Mouse (Mus musculus) G1E (cell line): ENCODE results near the gene Hsd3b7. TPM values are rescaled to one million over a fixed set of nuclear protein-coding genes. Genes with fewer than 3 reads are reported as not detected.

Experiments
- ATAC-seq: 2 replicates; pipeline ENCODE4 v1.8.0; 2016; ENCODE audit warnings: mild to moderate bottlenecking; ENCODE audit not compliant: insufficient number of reproducible peaks, poor library complexity, low FRiP score, severe bottlenecking; ENCODE audit errors: extremely low read depth
- DNase-seq: peaks from one replicate; pipeline ENCODE4 v3.0.0; 2012; ENCODE audit warnings: low spot score
- H3K27me3 ChIP-seq: 2 replicates; pipeline ENCODE4 v1.6.1; 2012; ENCODE audit warnings: mild to moderate bottlenecking, low read length, inconsistent platforms; ENCODE audit not compliant: insufficient read depth
- H3K36me3 ChIP-seq: replicated peaks from 2 replicates; pipeline ENCODE3; 2012; ENCODE audit warnings: mild to moderate bottlenecking, inconsistent platforms
- H3K4me1 ChIP-seq: 2 replicates; pipeline ENCODE4 v1.6.1; 2012; ENCODE audit warnings: low read depth, low read length, inconsistent platforms, mixed read lengths; ENCODE audit not compliant: insufficient read depth
- H3K4me3 ChIP-seq: 2 replicates; pipeline ENCODE4 v1.5.1; 2012; ENCODE audit warnings: low read depth, mild to moderate bottlenecking, inconsistent platforms, low read length, moderate library complexity, mixed read lengths
- H3K9me3 ChIP-seq: replicated peaks from 2 replicates; pipeline ENCODE4 v1.6.1; 2012; ENCODE audit warnings: inconsistent platforms
- CTCF ChIP-seq: IDR thresholded peaks from 2 replicates; pipeline ENCODE4 v1.5.1; 2012; ENCODE audit warnings: low read depth, low read length, inconsistent platforms, mixed read lengths
- GATA1 ChIP-seq: IDR thresholded peaks from 2 replicates; pipeline ENCODE4 v1.6.1; 2012; ENCODE audit warnings: borderline replicate concordance, low read length, inconsistent platforms, mixed read lengths
- GATA2 ChIP-seq: IDR thresholded peaks from 2 replicates; pipeline ENCODE4 v1.6.1; 2012; ENCODE audit warnings: low read depth, low read length, inconsistent platforms, borderline replicate concordance
- POLR2AphosphoS5 ChIP-seq: IDR thresholded peaks from 2 replicates; pipeline ENCODE4 v1.6.1; 2012; ENCODE audit warnings: low read depth, low read length, inconsistent platforms; ENCODE audit not compliant: insufficient replicate concordance
- TAL1 ChIP-seq: conservative IDR thresholded peaks from 2 replicates; pipeline ENCODE4 v1.6.1; 2012; ENCODE audit warnings: low read depth, low read length, inconsistent platforms, mixed read lengths
- polyA plus RNA-seq: library from polyadenylated mRNA; stranded (reverse); fragments of >175 nt; gene quantifications from 2 replicates; pipeline ENCODE4 v1.2.3, GENCODE M21; 2012
- total RNA-seq, 2 experiments: library from RNA; stranded (forward) in 1 of 2; stranded (reverse) in 1 of 2; fragments of 200-1000 nt in 1 of 2; fragments of >200 nt in 1 of 2; fragmentation: Nextera tagmentation in 1 of 2; gene quantifications; 2 replicates each; pipeline ENCODE4 v1.2.3; 2014 to 2017

The Hsd3b7 gene
- total and polyA plus RNA-seq, 3 experiments = 17.2 to 42.3 (median 19.7) TPM

DNA sequence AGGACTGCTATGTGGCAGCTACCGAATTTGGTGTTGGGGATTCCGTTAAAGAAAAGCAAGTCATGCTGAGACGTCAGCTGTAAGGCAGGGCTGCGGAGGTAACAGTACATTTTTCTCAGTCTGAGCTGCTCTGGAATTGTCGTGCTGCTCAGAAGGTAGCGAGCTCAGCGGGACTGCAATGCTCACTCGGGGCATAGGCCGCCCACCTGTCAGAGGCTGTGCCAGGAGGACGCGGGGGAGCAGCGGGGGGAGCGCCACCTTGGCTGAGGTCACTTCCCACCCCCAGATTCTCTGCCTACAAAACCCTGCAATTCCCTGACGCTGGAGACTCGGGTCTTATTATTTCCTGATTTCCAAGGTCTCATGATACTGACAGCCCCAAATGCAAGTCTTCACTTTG lies 40.5 kb downstream of the Hsd3b7 start:
- ATAC-seq (no peak), DNase-seq (no peak)
- no peak for TF ChIP-seq GATA2
- no peak for TF ChIP-seq TAL1
- peaks cover 23% of the 10 kb centered on the region for H3K4me1 ChIP-seq
- peaks cover 3% of the 10 kb centered on the region; the same call in 1 of the 2 replicates for H3K9me3 ChIP-seq
- peak overlapping the region; percentile 85; the same call in 1 of the 2 replicates for H3K4me3 ChIP-seq
- peaks cover 3% of the 10 kb centered on the region; the same call in 1 of the 2 replicates for H3K27me3 ChIP-seq
- peaks cover 28% of the 10 kb centered on the region for H3K36me3 ChIP-seq

DNA sequence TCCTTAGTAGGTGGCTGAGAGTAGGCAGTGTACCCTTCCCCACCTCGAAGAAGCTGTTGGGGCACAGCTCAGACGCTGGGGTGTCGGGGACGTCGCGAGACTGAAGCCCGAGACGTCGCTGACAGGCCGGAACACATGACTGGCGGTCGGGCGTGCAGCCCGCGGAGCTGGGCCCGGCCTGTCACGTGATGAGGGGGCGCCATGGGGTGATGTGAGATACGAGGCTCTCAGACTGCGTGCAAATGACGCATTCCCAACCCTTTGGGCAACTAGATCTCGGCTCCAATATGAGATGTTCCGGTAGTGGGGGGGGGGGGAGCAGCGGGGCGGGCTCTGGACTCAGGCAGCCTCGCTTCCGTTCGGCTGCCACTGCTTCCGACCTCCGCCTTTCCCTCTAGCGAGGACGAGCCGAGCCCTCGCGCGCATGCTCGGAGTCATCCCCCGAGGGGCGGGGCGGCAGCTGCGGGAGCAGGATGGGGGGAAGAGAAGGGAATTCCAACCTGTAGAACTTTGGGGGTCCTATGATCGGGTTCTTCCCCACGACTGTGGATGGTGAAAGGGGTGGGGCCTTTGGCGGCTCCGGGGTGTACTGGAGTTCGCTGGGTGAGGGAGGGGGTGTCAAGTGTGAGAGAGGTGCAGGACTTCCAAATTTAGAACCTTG lies 41.1 kb downstream of the Hsd3b7 start:
- H3K4me1 ChIP-seq = peaks cover 23% of the 10 kb centered on the region
- TF ChIP-seq TAL1 (no peak), CTCF (no peak), GATA2 (no peak), POLR2AphosphoS5 (no peak), GATA1 (no peak)

DNA sequence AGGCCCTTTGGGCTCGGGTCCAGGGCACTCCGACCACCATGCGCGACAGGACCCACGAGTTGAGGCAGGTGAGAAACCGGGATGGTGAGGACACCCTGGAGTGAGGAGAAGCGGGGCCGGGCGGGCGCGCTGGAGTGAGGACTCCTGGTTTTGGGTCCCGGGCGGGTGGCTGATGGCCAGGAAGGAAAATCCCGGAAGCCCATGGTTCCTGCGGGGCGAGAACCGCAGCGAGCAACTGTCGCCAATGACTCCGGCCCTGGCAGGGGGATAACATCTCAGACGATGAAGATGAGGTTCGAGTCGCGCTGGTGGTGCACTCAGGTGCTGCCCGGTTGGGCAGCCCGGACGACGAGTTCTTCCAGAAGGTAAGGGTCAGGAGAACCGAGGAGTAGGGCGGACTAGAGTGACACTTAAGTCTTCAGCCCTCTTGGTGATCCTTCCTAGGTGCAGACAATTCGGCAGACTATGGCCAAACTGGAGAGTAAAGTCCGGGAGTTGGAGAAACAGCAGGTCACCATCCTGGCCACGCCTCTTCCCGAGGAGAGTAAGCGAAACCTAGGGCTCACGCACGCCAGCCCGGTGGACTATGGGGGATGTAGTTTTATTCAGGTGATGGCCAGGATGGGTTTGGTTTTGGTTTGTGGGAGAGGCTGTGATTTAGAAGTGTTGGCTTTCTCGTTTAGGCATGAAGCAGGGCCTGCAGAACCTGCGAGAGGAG lies 41.8 kb downstream of the Hsd3b7 start:
- peak overlapping the region; percentile 85 for H3K4me3 ChIP-seq
- H3K27me3 ChIP-seq = peaks cover 2% of the 10 kb centered on the region; the same call in 1 of the 2 replicates
- DNase-seq (peak; percentile 83), ATAC-seq (peak; percentile 64)
- H3K36me3 ChIP-seq = peaks cover 40% of the 10 kb centered on the region
- H3K4me1 ChIP-seq = peaks cover 23% of the 10 kb centered on the region
- no peak for TF ChIP-seq POLR2AphosphoS5
- TF ChIP-seq CTCF = no peak
- no peak for TF ChIP-seq TAL1
- TF ChIP-seq GATA1 = no peak
- TF ChIP-seq GATA2 = no peak
- H3K9me3 ChIP-seq = peaks cover 3% of the 10 kb centered on the region; the same call in 1 of the 2 replicates

More for the DNA sequence above, 41.1 kb downstream of the Hsd3b7 start:
- H3K4me3 ChIP-seq = peak overlapping the region; percentile 85
- ATAC-seq (peak; percentile 74), DNase-seq (peak; percentile 92)
- peaks cover 33% of the 10 kb centered on the region for H3K36me3 ChIP-seq
- H3K27me3 ChIP-seq = peaks cover 2% of the 10 kb centered on the region; the same call in 1 of the 2 replicates
- H3K9me3 ChIP-seq = peaks cover 3% of the 10 kb centered on the region; the same call in 1 of the 2 replicates

DNA sequence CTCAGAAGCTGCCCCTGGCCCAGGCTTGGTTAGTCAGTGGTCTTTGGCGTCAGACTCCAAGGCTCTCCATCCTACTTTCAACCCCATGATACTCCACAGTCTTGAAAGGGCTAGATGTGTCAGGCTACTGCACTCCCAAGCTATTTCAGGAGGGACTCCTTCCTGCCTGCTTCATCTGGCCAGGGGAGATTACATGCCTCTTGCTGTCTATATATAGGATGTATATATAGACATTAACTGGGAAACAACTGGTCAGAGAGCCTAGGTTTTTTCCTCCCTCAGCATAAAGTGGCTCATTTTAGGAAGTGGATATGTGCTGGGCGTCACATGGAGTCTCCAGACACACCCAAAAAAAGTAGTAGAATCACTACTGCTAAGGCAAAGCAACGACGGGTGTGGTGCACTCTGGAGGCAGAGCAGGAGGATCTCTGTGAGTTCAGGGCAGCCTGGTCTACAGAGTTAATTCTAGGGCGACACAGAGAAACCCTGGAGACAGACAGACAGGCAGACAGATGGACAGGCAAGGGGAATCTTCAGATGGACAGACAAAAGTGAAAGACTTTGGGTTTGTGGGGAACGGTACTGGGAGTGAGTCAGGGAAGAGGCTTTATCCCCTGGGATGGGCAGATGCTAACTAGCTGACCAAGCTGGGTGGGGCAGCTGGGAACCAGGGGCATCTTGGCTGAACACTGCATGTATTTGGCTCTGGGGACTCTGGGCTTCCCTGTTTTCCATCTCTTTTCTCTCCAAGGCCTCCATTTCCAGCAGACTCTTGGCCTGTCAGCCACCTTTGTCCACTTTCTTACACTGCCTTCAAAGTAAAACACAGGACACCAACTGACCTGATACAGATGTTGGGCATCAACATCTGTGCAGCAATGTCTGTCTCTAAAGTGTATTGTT lies 49.8 kb downstream of the Hsd3b7 start:
- Histone ChIP-seq H3K27me3 (peaks cover 6% of the 10 kb centered on the region; the same call in 1 of the 2 replicates), H3K9me3 (no peaks in the 10 kb centered on the region), H3K36me3 (peaks cover 48% of the 10 kb centered on the region), H3K4me1 (peaks cover 13% of the 10 kb centered on the region), H3K4me3 (no peak overlapping the region)
- TF ChIP-seq POLR2AphosphoS5 (no peak), GATA2 (no peak), CTCF (no peak), GATA1 (no peak), TAL1 (no peak)
- no peak for DNase-seq
- ATAC-seq = no peak

DNA sequence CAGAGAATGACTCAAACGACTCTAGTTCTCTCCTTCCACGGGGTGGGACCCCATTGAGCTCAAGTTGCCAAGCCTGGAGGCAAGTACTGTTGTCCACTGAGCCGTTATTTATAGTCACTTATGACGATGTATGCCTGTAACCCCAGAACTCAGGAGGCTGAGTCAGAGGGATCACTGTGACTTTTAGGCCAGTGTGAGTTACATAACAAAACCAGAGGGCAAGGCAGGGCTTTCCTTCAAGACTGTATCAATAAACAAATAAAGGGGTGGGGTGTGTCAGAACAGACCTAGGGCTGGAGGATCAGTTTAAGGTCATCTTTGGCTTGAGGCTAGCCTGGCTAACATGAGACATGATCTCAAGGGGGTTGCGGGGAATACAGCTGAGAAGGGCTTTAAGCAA lies 50.5 kb downstream of the Hsd3b7 start:
- Histone ChIP-seq H3K4me3 (no peak overlapping the region), H3K36me3 (peaks cover 41% of the 10 kb centered on the region)
- TF ChIP-seq CTCF (no peak), POLR2AphosphoS5 (no peak), GATA2 (no peak), GATA1 (no peak), TAL1 (no peak)

More for the DNA sequence above, 50.5 kb downstream of the Hsd3b7 start:
- H3K4me1 ChIP-seq = peaks cover 13% of the 10 kb centered on the region
- DNase-seq (no peak), ATAC-seq (no peak)
- no peaks in the 10 kb centered on the region for H3K9me3 ChIP-seq
- H3K27me3 ChIP-seq = peaks cover 8% of the 10 kb centered on the region; the same call in 1 of the 2 replicates

Other genes with a start within 250 kb of the Hsd3b7 start
Only the 20 nearest of the 26 such genes appear.
- gene Zfp629, start 184.8 kb upstream of the Hsd3b7 start, total RNA-seq (2014; fragmentation: Nextera tagmentation) = 11.3 and 11.8 TPM in 2 replicates
- gene Zfp629, start 184.8 kb upstream of the Hsd3b7 start, total RNA-seq (2017) = 8.7 and 9.0 TPM in 2 replicates
- gene Zfp629, start 184.8 kb upstream of the Hsd3b7 start, polyA plus RNA-seq = 23.2 and 24.3 TPM in 2 replicates
- 18.1 and 38.7 TPM in 2 replicates for gene Bcl7c, start 91.7 kb upstream of the Hsd3b7 start, total RNA-seq (2014; fragmentation: Nextera tagmentation)
- gene Bcl7c, start 91.7 kb upstream of the Hsd3b7 start, total RNA-seq (2017) = 28.2 and 36.8 TPM in 2 replicates
- 330 and 397 TPM in 2 replicates for gene Bcl7c, start 91.7 kb upstream of the Hsd3b7 start, polyA plus RNA-seq
- 5.3 and 9.6 TPM in 2 replicates for gene Ctf1, start 87.9 kb upstream of the Hsd3b7 start, total RNA-seq (2014; fragmentation: Nextera tagmentation)
- 0.41 and 2.3 TPM in 2 replicates for gene Ctf1, start 87.9 kb upstream of the Hsd3b7 start, total RNA-seq (2017)
- gene Ctf1, start 87.9 kb upstream of the Hsd3b7 start, polyA plus RNA-seq = 1.7 and 2.2 TPM in 2 replicates
- not detected in 2 replicates for gene Ctf2, start 68.4 kb upstream of the Hsd3b7 start, total RNA-seq (2014; fragmentation: Nextera tagmentation)
- gene Ctf2, start 68.4 kb upstream of the Hsd3b7 start, total RNA-seq (2017) = 0.16 TPM in 1 of 2 replicates, not detected in the other
- not detected in 2 replicates for gene Ctf2, start 68.4 kb upstream of the Hsd3b7 start, polyA plus RNA-seq
- 6.4 and 6.9 TPM in 2 replicates for gene Fbxl19, start 56.1 kb upstream of the Hsd3b7 start, total RNA-seq (2014; fragmentation: Nextera tagmentation)
- 15.1 and 18.8 TPM in 2 replicates for gene Fbxl19, start 56.1 kb upstream of the Hsd3b7 start, total RNA-seq (2017)
- gene Fbxl19, start 56.1 kb upstream of the Hsd3b7 start, polyA plus RNA-seq = 54.4 and 58.5 TPM in 2 replicates
- 27.4 and 27.7 TPM in 2 replicates for gene Orai3, start 30.8 kb upstream of the Hsd3b7 start, total RNA-seq (2014; fragmentation: Nextera tagmentation)
- 47.1 and 53.8 TPM in 2 replicates for gene Orai3, start 30.8 kb upstream of the Hsd3b7 start, total RNA-seq (2017)
- gene Orai3, start 30.8 kb upstream of the Hsd3b7 start, polyA plus RNA-seq = 30.2 and 43.1 TPM in 2 replicates
- gene Setd1a, start 23.9 kb upstream of the Hsd3b7 start, total RNA-seq (2014; fragmentation: Nextera tagmentation) = 104 and 115 TPM in 2 replicates
- gene Setd1a, start 23.9 kb upstream of the Hsd3b7 start, total RNA-seq (2017) = 9.1 and 10.0 TPM in 2 replicates
- gene Setd1a, start 23.9 kb upstream of the Hsd3b7 start, polyA plus RNA-seq = 103 and 118 TPM in 2 replicates
- gene Gm49388, start 15.0 kb upstream of the Hsd3b7 start, total RNA-seq (2014; fragmentation: Nextera tagmentation) = 4.7 and 8.4 TPM in 2 replicates
- gene Gm49388, start 15.0 kb upstream of the Hsd3b7 start, total RNA-seq (2017) = 0.23 TPM in 1 of 2 replicates, not detected in the other
- 0.12 and 1.1 TPM in 2 replicates for gene Gm49388, start 15.0 kb upstream of the Hsd3b7 start, polyA plus RNA-seq
- 26.9 and 36.0 TPM in 2 replicates for gene Stx4a, start 23.7 kb downstream of the Hsd3b7 start, total RNA-seq (2014; fragmentation: Nextera tagmentation)
- gene Stx4a, start 23.7 kb downstream of the Hsd3b7 start, total RNA-seq (2017) = 46.1 and 55.7 TPM in 2 replicates
- 64.9 and 69.9 TPM in 2 replicates for gene Stx4a, start 23.7 kb downstream of the Hsd3b7 start, polyA plus RNA-seq
- 0.15 and 0.24 TPM in 2 replicates for gene Stx1b, start 23.9 kb downstream of the Hsd3b7 start, total RNA-seq (2014; fragmentation: Nextera tagmentation)
- gene Stx1b, start 23.9 kb downstream of the Hsd3b7 start, total RNA-seq (2017) = 0.06 and 0.16 TPM in 2 replicates
- gene Stx1b, start 23.9 kb downstream of the Hsd3b7 start, polyA plus RNA-seq = 0.02 and 0.10 TPM in 2 replicates
- 46.8 and 58.5 TPM in 2 replicates for gene Zfp646, start 75.6 kb downstream of the Hsd3b7 start, total RNA-seq (2014; fragmentation: Nextera tagmentation)
- gene Zfp646, start 75.6 kb downstream of the Hsd3b7 start, total RNA-seq (2017) = 42.1 and 45.0 TPM in 2 replicates
- 27.9 and 36.7 TPM in 2 replicates for gene Zfp646, start 75.6 kb downstream of the Hsd3b7 start, polyA plus RNA-seq
- gene Zfp668, start 76.2 kb downstream of the Hsd3b7 start, total RNA-seq (2014; fragmentation: Nextera tagmentation) = 9.2 and 14.9 TPM in 2 replicates
- 4.2 and 5.7 TPM in 2 replicates for gene Zfp668, start 76.2 kb downstream of the Hsd3b7 start, total RNA-seq (2017)
- gene Zfp668, start 76.2 kb downstream of the Hsd3b7 start, polyA plus RNA-seq = 33.9 and 39.5 TPM in 2 replicates
- gene Prss53, start 90.4 kb downstream of the Hsd3b7 start, total RNA-seq (2014; fragmentation: Nextera tagmentation) = 0.58 TPM in 1 of 2 replicates, not detected in the other
- gene Prss53, start 90.4 kb downstream of the Hsd3b7 start, total RNA-seq (2017) = 0.29 and 0.38 TPM in 2 replicates
- gene Prss53, start 90.4 kb downstream of the Hsd3b7 start, polyA plus RNA-seq = 0.76 and 0.80 TPM in 2 replicates
- not detected in 2 replicates for gene Gm21974, start 94.8 kb downstream of the Hsd3b7 start, total RNA-seq (2014; fragmentation: Nextera tagmentation)
- not detected in 2 replicates for gene Gm21974, start 94.8 kb downstream of the Hsd3b7 start, total RNA-seq (2017)
- gene Gm21974, start 94.8 kb downstream of the Hsd3b7 start, polyA plus RNA-seq = not detected in 2 replicates
- gene Vkorc1, start 95.0 kb downstream of the Hsd3b7 start, total RNA-seq (2014; fragmentation: Nextera tagmentation) = 53.0 and 68.8 TPM in 2 replicates
- gene Vkorc1, start 95.0 kb downstream of the Hsd3b7 start, total RNA-seq (2017) = 8.9 and 11.0 TPM in 2 replicates
- gene Vkorc1, start 95.0 kb downstream of the Hsd3b7 start, polyA plus RNA-seq = 12.6 and 16.7 TPM in 2 replicates
- gene Bckdk, start 103.5 kb downstream of the Hsd3b7 start, total RNA-seq (2014; fragmentation: Nextera tagmentation) = 73.4 and 80.0 TPM in 2 replicates
- 40.4 and 49.2 TPM in 2 replicates for gene Bckdk, start 103.5 kb downstream of the Hsd3b7 start, total RNA-seq (2017)
- 114 and 134 TPM in 2 replicates for gene Bckdk, start 103.5 kb downstream of the Hsd3b7 start, polyA plus RNA-seq
- 39.0 and 45.1 TPM in 2 replicates for gene Kat8, start 111.9 kb downstream of the Hsd3b7 start, total RNA-seq (2014; fragmentation: Nextera tagmentation)
- gene Kat8, start 111.9 kb downstream of the Hsd3b7 start, total RNA-seq (2017) = 44.0 and 44.5 TPM in 2 replicates
- gene Kat8, start 111.9 kb downstream of the Hsd3b7 start, polyA plus RNA-seq = 6.8 and 7.4 TPM in 2 replicates
- gene Prss8, start 129.5 kb downstream of the Hsd3b7 start, total RNA-seq (2014; fragmentation: Nextera tagmentation) = not detected in 2 replicates
- 0.05 TPM in 1 of 2 replicates, not detected in the other for gene Prss8, start 129.5 kb downstream of the Hsd3b7 start, total RNA-seq (2017)
- gene Prss8, start 129.5 kb downstream of the Hsd3b7 start, polyA plus RNA-seq = not detected in 2 replicates
- 4.0 and 5.4 TPM in 2 replicates for gene Prss36, start 146.1 kb downstream of the Hsd3b7 start, total RNA-seq (2014; fragmentation: Nextera tagmentation)
- gene Prss36, start 146.1 kb downstream of the Hsd3b7 start, total RNA-seq (2017) = 0.76 and 4.9 TPM in 2 replicates
- gene Prss36, start 146.1 kb downstream of the Hsd3b7 start, polyA plus RNA-seq = 8.5 and 8.9 TPM in 2 replicates
- 211 and 218 TPM in 2 replicates for gene Fus, start 166.9 kb downstream of the Hsd3b7 start, total RNA-seq (2014; fragmentation: Nextera tagmentation)
- 34.6 and 45.5 TPM in 2 replicates for gene Fus, start 166.9 kb downstream of the Hsd3b7 start, total RNA-seq (2017)
- gene Fus, start 166.9 kb downstream of the Hsd3b7 start, polyA plus RNA-seq = 568 and 604 TPM in 2 replicates